Mouse (Mus musculus): ENCODE results near the gene Grm2.

GRCm38 (mm10) chr9:106663200-106663599, 7.3 kb upstream of the Grm2 start:
- TF ChIP-seq FLI1 (IDR thresholded peaks at IDR 0.05; ENCODE audit: low read length) (no peak), GATA1 (IDR thresholded peaks at IDR 0.05; ENCODE audit: borderline replicate concordance, low read length) (no peak)
